Mouse (Mus musculus) heart, postnatal 0 days (tissue): Measurements from ENCODE around the gene Nrcam. TPM values are rescaled to one million over a fixed set of nuclear protein-coding genes. Genes with fewer than 3 reads are reported as not detected.

Experiments
- ATAC-seq: fragments of 200-750 bp; cut with Nextera tagmentation; 2 replicates; pipeline ENCODE4 v1.8.0; 2017; ENCODE audit warnings: low read depth, moderate number of reproducible peaks, moderate library complexity; ENCODE audit not compliant: insufficient read depth
- DNase-seq: peaks from one replicate; pipeline ENCODE4 v3.0.0-alpha.2; 2016; ENCODE audit warnings: low spot score
- H3K27ac ChIP-seq: fragments of 300-500 bp; sonication (generic); 2 replicates; pipeline ENCODE4 v1.5.1; 2014; ENCODE audit warnings: low read depth, mild to moderate bottlenecking
- H3K27me3 ChIP-seq: fragments of 300-500 bp; sonication (generic); 2 replicates; pipeline ENCODE4 v1.6.1; 2014; ENCODE audit warnings: low read length, mixed read lengths; ENCODE audit not compliant: control insufficient read depth, insufficient read depth
- H3K36me3 ChIP-seq: fragments of 300-500 bp; sonication (generic); replicated peaks from 2 replicates; pipeline ENCODE4 v1.6.1; 2014; ENCODE audit warnings: low read length, mixed read lengths; ENCODE audit not compliant: control insufficient read depth, insufficient read depth
- H3K4me1 ChIP-seq: fragments of 300-500 bp; sonication (generic); 2 replicates; pipeline ENCODE4 v1.6.1; 2014; ENCODE audit warnings: antibody characterized with exemption; ENCODE audit not compliant: control insufficient read depth, insufficient read depth
- H3K4me2 ChIP-seq: fragments of 300-500 bp; sonication (generic); 2 replicates; pipeline ENCODE4 v1.6.1; 2014; ENCODE audit warnings: low read depth, mild to moderate bottlenecking, low read length, moderate library complexity
- H3K4me3 ChIP-seq: fragments of 300-500 bp; sonication (generic); 2 replicates; pipeline ENCODE4 v1.5.1; 2014; ENCODE audit warnings: low read depth, low read length
- H3K9ac ChIP-seq: fragments of 300-500 bp; sonication (generic); replicated peaks from 2 replicates; pipeline ENCODE4 v1.6.1; 2014; ENCODE audit warnings: low read depth, low read length, mixed read lengths
- H3K9me3 ChIP-seq: fragments of 300-500 bp; sonication (generic); replicated peaks from 2 replicates; pipeline ENCODE4 v1.6.1; 2016; ENCODE audit warnings: low read length; ENCODE audit not compliant: control insufficient read depth
- CTCF ChIP-seq: IDR thresholded peaks from 2 replicates; pipeline ENCODE4 v1.5.1; 2016; ENCODE audit warnings: antibody characterized with exemption, control low read depth, low read depth
- EP300 ChIP-seq: IDR thresholded peaks from 2 replicates; pipeline ENCODE4 v1.6.1; 2016; ENCODE audit warnings: antibody characterized with exemption, low read depth
- WGBS: fragments of 180-500 bp; shearing (Covaris S2); extraction: QIAGEN DNeasy Blood & Tissue Kit; methylation state at CpG from one replicate; pipeline ENCODE4 v1.1.7; 2014; 5-methylcytosine and 5-hydroxymethylcytosine counted together
- polyA plus RNA-seq: library from polyadenylated mRNA; unstranded; fragments of >200 nt; fragmentation: Nextera tagmentation; extraction: Ambion mirVana; gene quantifications from 2 replicates; pipeline ENCODE4 v1.2.1, GENCODE M21; 2015
- total RNA-seq: library from RNA; depleted of rRNA; stranded (reverse); fragments of >200 nt; gene quantifications from 2 replicates; pipeline ENCODE4 v1.2.3, GENCODE M21; 2014; ENCODE audit warnings: low replicate concordance

Nrcam gene
- total and polyA plus RNA-seq, 2 experiments from 2014 or later, result 0.20 to 5.0 TPM

DNA sequence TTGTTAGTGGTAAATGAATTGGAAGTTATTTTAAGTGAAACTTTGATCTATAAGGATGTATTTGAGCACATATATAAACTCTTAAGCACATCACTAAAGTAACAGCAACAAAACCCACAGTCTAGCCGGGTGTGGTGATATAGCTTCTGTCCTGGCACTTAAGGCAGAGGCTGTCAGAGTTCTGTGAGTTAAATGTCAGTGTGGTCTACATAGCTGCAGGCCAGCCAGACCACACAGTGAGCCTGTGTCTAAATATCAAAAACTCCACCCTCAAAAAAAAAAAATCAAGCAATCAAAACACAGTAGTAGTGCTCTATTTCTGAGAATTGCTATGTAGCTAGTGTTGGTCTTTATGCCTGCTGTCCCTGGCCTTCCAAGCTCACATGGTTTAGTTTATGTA lies 59.5 kb downstream of the Nrcam start:
- Histone ChIP-seq H3K4me2 (no peak overlapping the region), H3K36me3 (no peaks in the 10 kb centered on the region), H3K27ac (no peak overlapping the region), H3K9me3 (no peaks in the 10 kb centered on the region), H3K27me3 (no peaks in the 10 kb centered on the region), H3K9ac (no peak overlapping the region), H3K4me3 (no peak overlapping the region), H3K4me1 (no peaks in the 10 kb centered on the region)
- ATAC-seq (no peak), DNase-seq (no peak)
- 46% methylated on average over 1 of the region's 1 CpGs for WGBS
- TF ChIP-seq CTCF (no peak), EP300 (no peak)

DNA sequence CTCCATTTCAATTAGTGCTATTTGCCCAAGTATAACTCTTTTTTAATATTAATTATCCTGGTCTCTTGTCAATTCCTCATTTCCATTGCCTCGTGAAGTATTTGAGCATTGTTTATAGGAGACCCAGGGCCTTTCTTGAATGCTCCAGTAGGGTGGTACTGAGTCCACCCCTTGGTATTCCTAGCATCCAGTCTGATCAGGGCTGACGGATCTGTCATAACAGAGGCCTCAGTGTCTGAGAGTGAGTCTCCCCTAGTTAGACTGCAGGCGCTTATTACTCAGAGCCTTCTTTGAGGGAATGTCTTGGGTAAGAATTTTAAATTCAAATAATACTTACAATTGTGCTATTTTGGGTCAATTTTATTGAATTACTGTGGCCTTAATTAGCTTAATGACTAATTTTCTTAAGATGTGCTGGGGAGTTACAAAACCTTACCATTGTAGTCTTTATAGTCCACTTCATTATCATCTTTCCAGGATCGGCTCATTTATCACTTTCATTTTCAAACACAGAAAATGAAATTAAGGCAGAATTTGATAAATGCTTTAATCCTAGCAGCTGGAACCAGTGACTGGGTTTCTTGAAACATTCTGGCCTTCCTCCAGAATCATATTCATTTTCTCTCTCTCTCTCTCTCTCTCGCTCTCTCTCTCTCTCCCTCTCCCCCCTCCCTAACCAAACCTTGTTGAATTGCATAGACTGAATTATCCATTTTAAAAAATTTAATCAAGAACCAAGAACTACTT lies 61.9 kb downstream of the Nrcam start:
- no peak overlapping the region for H3K4me3 ChIP-seq
- H3K27me3 ChIP-seq, result no peaks in the 10 kb centered on the region
- no peaks in the 10 kb centered on the region for H3K36me3 ChIP-seq
- no peak overlapping the region for H3K4me2 ChIP-seq
- H3K9ac ChIP-seq, result no peak overlapping the region
- TF ChIP-seq EP300, result no peak
- TF ChIP-seq CTCF, result no peak
- WGBS, result 76% methylated on average over 5 of the region's 5 CpGs
- H3K9me3 ChIP-seq, result no peaks in the 10 kb centered on the region
- ATAC-seq, result no peak
- H3K27ac ChIP-seq, result no peak overlapping the region
- DNase-seq, result no peak
- H3K4me1 ChIP-seq, result no peaks in the 10 kb centered on the region

DNA sequence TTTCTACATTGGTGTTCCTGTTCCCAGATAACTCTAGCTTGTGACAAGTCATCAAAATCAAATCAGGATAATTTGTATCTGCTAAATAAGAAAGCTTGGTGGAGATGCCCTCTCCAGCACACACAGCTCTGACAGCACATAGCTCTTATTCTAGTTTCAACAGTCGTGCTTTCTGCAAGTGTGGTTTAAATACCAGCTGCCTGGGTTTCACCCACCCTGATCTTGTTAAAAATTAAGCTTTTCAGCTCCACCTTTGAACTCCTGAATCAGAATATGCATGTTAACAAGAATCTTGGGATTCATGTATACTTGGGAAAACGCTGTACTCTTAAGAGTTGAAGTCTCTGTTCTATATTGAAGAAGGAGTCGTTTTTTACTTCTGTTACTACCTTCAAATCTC lies 66.2 kb downstream of the Nrcam start:
- H3K4me3 ChIP-seq, result no peak overlapping the region
- no peaks in the 10 kb centered on the region for H3K9me3 ChIP-seq
- no peak for ATAC-seq
- TF ChIP-seq EP300 (no peak), CTCF (no peak)
- no peak overlapping the region for H3K9ac ChIP-seq
- no peak overlapping the region for H3K4me2 ChIP-seq
- no peaks in the 10 kb centered on the region for H3K4me1 ChIP-seq
- no peak overlapping the region for H3K27ac ChIP-seq
- no peaks in the 10 kb centered on the region for H3K27me3 ChIP-seq
- DNase-seq, result no peak
- WGBS, result 65% methylated on average over 3 of the region's 3 CpGs
- H3K36me3 ChIP-seq, result no peaks in the 10 kb centered on the region

DNA sequence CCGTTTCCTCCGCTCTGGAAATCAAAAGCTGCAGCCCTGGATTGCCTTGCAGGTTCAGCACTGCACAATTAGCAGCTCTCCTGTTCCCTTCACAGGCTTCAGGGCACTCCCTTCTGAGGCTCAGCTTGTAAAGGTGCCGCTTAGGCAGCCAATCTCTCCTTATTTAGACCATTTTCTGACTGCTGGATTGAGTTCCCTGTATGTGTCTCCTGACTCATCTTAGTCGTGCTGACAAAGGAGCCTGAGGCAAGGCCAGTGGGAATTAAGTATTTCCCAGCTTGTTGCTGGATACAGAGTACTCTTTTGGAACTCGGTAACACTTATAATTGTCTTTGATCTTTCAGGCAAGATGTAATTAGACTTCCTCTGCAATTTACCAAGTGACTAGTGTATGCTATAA lies 69.1 kb downstream of the Nrcam start:
- TF ChIP-seq EP300 (no peak), CTCF (no peak)
- no peaks in the 10 kb centered on the region for H3K27me3 ChIP-seq
- no peaks in the 10 kb centered on the region for H3K9me3 ChIP-seq
- no peak overlapping the region for H3K27ac ChIP-seq
- no peaks in the 10 kb centered on the region for H3K36me3 ChIP-seq
- no peaks in the 10 kb centered on the region for H3K4me1 ChIP-seq
- ATAC-seq, result no peak
- WGBS, result 48% methylated on average over 5 of the region's 5 CpGs
- H3K9ac ChIP-seq, result no peak overlapping the region
- H3K4me2 ChIP-seq, result no peak overlapping the region
- no peak for DNase-seq
- H3K4me3 ChIP-seq, result no peak overlapping the region

DNA sequence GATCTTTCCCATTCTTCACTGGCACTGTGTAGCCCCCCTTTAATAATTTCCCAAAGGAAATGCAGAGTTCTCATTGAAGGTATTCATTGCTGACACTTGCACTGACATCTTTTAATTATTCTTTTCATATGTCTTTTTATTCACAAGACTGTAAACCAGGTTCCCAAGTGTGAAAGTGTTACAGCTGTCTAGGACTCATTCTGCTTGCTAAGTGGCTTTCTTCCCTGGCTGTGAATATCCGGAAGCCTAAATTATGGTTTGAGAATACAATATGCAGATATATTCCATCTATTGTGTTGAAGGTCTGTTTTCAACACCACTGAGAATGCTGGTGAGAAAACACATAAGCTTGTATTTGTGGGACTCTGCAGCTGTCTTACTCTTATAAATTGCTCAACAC lies 73.4 kb downstream of the Nrcam start:
- 72% methylated on average over 1 of the region's 1 CpGs for WGBS
- Histone ChIP-seq H3K4me2 (no peak overlapping the region), H3K9me3 (no peaks in the 10 kb centered on the region), H3K27me3 (no peaks in the 10 kb centered on the region), H3K27ac (no peak overlapping the region), H3K9ac (no peak overlapping the region), H3K36me3 (no peaks in the 10 kb centered on the region), H3K4me3 (no peak overlapping the region), H3K4me1 (no peaks in the 10 kb centered on the region)
- TF ChIP-seq CTCF (no peak), EP300 (no peak)
- no peak for DNase-seq
- no peak for ATAC-seq

DNA sequence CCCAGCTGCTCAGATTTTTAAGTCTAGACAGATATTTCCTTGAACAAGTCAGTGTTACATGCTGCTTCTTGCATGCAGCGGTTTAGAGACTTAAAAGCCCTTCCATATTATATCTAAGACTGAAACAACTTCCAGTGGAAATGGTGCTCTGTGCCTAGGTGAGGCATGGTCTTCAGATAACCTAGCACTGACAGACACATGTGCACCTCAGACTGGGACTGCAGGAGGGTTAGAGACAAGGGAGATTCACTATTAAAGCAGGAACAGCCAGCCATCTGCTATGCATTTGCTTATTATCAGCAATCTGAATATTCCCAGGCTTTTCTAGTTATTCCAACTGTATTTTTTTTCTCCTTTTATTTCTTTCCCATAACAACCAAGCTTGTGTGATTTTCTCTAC lies 74.6 kb downstream of the Nrcam start:
- no peaks in the 10 kb centered on the region for H3K27me3 ChIP-seq
- H3K36me3 ChIP-seq, result no peaks in the 10 kb centered on the region
- no peak overlapping the region for H3K4me3 ChIP-seq
- no peaks in the 10 kb centered on the region for H3K9me3 ChIP-seq
- DNase-seq (no peak), ATAC-seq (no peak)
- no peak overlapping the region for H3K4me2 ChIP-seq
- H3K9ac ChIP-seq, result no peak overlapping the region
- H3K4me1 ChIP-seq, result no peaks in the 10 kb centered on the region
- no peak overlapping the region for H3K27ac ChIP-seq
- no peak for TF ChIP-seq CTCF
- no peak for TF ChIP-seq EP300
- WGBS, result 70% methylated on average over 1 of the region's 1 CpGs
